Mouse (Mus musculus): Measurements from ENCODE around the gene Ccdc169. TPM values are rescaled to one million over a fixed set of nuclear protein-coding genes. Genes with fewer than 3 reads are reported as not detected.
A peak's percentile ranks its signal among the peaks of the same experiment; 100 is the strongest.

Gene Ccdc169
- polyA plus RNA-seq, 1 experiment from 2014 or later: not detected

DNA sequence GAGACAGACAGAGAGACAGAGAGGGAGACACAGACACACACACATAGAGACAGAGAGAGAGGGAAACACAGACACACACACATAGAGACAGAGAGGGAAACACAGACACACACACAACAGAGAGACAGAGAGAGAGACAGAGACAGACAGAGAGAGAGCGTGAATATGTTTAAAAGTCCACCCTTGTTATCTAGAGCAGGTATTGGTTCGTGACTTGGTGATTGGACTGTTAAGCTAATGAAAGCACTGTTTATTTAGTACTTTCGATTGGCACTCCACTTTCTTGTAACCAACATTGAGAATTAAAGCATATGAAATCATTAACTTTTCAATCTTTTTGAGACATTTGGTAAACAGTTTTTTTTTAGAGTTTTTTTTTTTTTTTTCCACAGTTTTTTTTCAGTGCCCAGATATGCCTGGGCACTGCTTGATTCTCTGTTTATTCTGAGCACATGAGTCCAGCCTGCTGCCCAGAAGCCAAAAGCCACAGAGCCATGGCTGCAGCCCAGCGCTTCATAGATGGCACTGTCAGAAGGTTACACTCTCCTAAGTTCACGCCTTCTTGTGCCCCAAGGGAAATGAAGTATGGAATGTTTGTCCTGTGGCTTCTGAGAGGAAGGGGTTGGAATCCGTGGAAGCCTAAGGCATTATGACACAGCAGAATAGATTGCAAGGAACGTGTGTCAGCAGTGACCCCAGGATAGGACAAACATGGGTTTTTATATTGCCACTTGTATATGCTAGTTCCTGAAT is 22.6 kb upstream of the Ccdc169 start:
- 79% methylated on average over 7 of the region's 7 CpGs for WGBS
- DNase-seq (ENCODE audit: low spot score): no peak
- Histone ChIP-seq H3K27ac (ENCODE audit: low read depth, low read length) (no peak overlapping the region), H3K9ac (ENCODE audit: low read length) (no peak overlapping the region), H3K4me3 (ENCODE audit: low read depth, low read length) (no peak overlapping the region), H3K36me3 (ENCODE audit: control insufficient read depth, insufficient read depth, low read length) (peaks cover 30% of the 10 kb centered on the region), H3K4me1 (ENCODE audit: control insufficient read depth, insufficient read depth, low read length) (peaks cover 9% of the 10 kb centered on the region), H3K9me3 (replicated peaks; ENCODE audit: control insufficient read depth, low read length) (no peaks in the 10 kb centered on the region), H3K27me3 (replicated peaks; ENCODE audit: control insufficient read depth, insufficient read depth, low read length) (no peaks in the 10 kb centered on the region), H3K4me2 (ENCODE audit: low read length) (no peak overlapping the region)
- no peak for ATAC-seq

DNA sequence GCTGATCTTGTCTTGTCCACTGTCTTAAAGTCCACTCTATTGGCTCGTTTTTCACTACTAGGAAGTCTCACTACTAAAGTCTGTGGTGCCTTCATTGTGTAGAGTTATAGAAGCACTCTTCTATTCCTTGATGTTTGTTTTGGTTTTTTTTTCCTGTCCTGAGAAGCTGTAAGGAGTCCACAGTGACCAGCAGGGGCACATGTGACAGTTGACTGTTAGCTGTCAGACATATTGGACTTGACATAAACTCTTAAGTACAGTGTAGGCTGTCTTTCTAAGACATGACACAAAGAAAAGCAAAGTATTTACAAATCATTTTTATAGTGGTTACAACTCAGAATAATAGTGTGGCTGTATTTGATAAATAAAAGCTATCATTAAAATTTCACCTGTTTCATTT is 22.1 kb upstream of the Ccdc169 start:
- peaks cover 34% of the 10 kb centered on the region for H3K36me3 ChIP-seq (ENCODE audit: control insufficient read depth, insufficient read depth, low read length)
- H3K4me1 ChIP-seq (ENCODE audit: control insufficient read depth, insufficient read depth, low read length): peaks cover 9% of the 10 kb centered on the region
- H3K27ac ChIP-seq (ENCODE audit: low read depth, low read length): no peak overlapping the region
- 66% methylated on average over 1 of the region's 1 CpGs for WGBS
- DNase-seq (ENCODE audit: low spot score) (no peak), ATAC-seq (no peak)
- H3K9ac ChIP-seq (ENCODE audit: low read length): no peak overlapping the region
- no peak overlapping the region for H3K4me3 ChIP-seq (ENCODE audit: low read depth, low read length)
- no peaks in the 10 kb centered on the region for H3K9me3 ChIP-seq (replicated peaks; ENCODE audit: control insufficient read depth, low read length)
- H3K4me2 ChIP-seq (ENCODE audit: low read length): no peak overlapping the region
- no peaks in the 10 kb centered on the region for H3K27me3 ChIP-seq (replicated peaks; ENCODE audit: control insufficient read depth, insufficient read depth, low read length)

DNA sequence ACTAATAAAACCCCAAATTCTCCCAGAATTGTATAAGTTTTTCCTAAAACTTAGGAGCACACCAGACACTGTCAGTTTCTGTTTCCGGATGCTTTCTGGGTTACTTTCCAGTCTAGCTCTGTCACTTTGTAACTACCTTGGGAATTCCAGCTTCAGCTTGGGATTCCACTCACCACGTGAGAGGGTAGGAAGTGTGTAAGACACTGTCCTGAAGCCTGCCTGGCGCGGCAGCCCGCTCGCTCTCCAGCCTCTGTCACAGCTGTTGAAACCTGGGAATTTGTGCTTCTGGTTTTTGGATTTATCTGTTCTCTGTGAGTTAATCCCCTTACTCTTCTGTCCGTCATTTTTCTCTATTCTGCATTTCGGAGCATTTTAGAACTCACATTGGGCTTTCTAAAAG is 21.1 kb upstream of the Ccdc169 start:
- Histone ChIP-seq H3K4me2 (ENCODE audit: low read length) (no peak overlapping the region), H3K4me1 (ENCODE audit: control insufficient read depth, insufficient read depth, low read length) (peaks cover 9% of the 10 kb centered on the region), H3K9ac (ENCODE audit: low read length) (no peak overlapping the region), H3K36me3 (ENCODE audit: control insufficient read depth, insufficient read depth, low read length) (peaks cover 42% of the 10 kb centered on the region), H3K9me3 (replicated peaks; ENCODE audit: control insufficient read depth, low read length) (no peaks in the 10 kb centered on the region), H3K4me3 (ENCODE audit: low read depth, low read length) (no peak overlapping the region), H3K27ac (ENCODE audit: low read depth, low read length) (no peak overlapping the region), H3K27me3 (replicated peaks; ENCODE audit: control insufficient read depth, insufficient read depth, low read length) (no peaks in the 10 kb centered on the region)
- no peak for DNase-seq (ENCODE audit: low spot score)
- 92% methylated on average over 8 of the region's 8 CpGs for WGBS
- ATAC-seq: no peak

DNA sequence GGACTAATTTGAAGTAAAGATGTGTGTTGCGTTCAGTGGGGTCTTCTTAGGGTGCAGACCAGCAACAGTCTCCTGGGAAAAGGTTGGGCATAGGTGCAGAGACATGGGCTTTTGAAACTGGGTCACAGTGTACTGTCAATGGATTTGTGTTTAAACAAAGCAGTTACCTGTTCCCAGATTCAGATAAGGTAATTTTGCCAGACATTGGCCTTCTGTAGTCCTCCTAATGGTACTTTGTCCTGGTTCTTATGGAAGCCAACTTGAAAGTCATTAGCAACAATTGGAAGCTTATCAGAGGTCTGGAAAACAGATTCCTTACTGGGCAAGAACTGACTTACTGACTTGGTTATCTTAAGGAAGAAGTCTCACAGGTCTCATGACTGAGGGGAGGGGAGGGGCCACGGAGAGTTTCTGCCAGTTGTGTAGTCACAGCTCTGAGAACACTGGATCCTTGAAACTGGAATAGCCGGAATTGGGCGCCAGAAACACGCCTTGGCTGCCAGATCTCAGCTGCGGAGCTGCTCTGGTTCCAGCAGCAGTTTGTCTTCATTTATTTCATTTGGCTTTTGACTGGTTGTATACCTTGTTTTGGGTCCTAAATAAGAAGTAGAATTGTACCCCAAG is 17.8 kb upstream of the Ccdc169 start:
- Histone ChIP-seq H3K4me2 (ENCODE audit: low read length) (no peak overlapping the region), H3K4me1 (ENCODE audit: control insufficient read depth, insufficient read depth, low read length) (peaks cover 2% of the 10 kb centered on the region; the same call in 1 of the 2 replicates), H3K27ac (ENCODE audit: low read depth, low read length) (no peak overlapping the region), H3K9ac (ENCODE audit: low read length) (no peak overlapping the region), H3K9me3 (replicated peaks; ENCODE audit: control insufficient read depth, low read length) (no peaks in the 10 kb centered on the region), H3K27me3 (replicated peaks; ENCODE audit: control insufficient read depth, insufficient read depth, low read length) (no peaks in the 10 kb centered on the region), H3K4me3 (ENCODE audit: low read depth, low read length) (no peak overlapping the region), H3K36me3 (ENCODE audit: control insufficient read depth, insufficient read depth, low read length) (peaks cover 71% of the 10 kb centered on the region)
- WGBS: 92% methylated on average over 6 of the region's 6 CpGs
- DNase-seq (ENCODE audit: low spot score) (no peak), ATAC-seq (no peak)

DNA sequence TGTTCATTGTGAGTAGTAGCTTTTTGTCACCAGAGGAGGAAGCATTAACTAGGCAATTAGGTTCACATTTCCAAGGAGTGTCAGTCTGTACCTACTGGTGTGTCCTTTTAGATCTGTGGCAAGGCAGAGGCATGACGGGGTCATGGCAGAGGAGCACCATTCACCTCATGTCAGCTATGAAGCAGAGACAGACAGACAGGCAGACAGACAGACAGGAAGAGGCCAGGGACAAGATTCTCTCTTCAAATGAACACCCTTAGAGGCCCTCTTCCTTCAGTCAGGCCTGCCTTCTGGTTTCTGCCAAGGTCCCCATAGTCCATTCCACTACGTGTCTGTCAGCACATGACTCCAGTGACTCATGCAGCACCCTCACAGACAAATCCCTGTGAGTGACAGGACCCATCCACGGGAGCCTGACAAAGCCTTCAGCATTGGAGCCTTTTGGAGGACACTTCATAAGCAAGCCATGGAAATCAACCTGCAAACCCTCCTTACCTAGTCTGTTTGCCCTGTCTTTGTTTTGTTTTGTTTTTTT is 14.7 kb upstream of the Ccdc169 start:
- WGBS: 87% methylated on average over 3 of the region's 3 CpGs
- no peak overlapping the region for H3K9ac ChIP-seq (ENCODE audit: low read length)

DNA sequence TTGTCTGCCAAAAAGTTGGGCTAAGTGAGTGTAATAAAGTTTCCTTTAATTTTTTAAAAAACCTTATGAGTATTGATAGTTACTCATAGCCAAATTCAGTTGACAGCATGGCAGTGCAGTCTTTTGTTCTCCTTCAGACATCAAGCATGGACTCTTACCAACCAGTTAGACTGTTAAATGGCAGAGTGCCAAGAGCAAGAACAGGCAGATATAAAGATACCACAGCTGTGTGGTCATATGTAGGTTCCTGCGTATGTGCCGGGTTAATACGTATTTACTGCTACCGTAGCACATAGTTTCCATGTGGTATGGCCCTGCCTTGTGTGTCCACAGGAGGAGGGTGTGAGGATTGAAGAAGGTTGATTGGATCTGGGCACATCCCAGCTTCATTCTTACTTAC is 14.1 kb upstream of the Ccdc169 start:
- DNase-seq (ENCODE audit: low spot score) (peak; percentile 29), ATAC-seq (no peak; the same call in 1 of the 2 replicates)
- Histone ChIP-seq H3K9me3 (replicated peaks; ENCODE audit: control insufficient read depth, low read length) (no peaks in the 10 kb centered on the region), H3K4me1 (ENCODE audit: control insufficient read depth, insufficient read depth, low read length) (no peaks in the 10 kb centered on the region), H3K27ac (ENCODE audit: low read depth, low read length) (no peak overlapping the region), H3K9ac (ENCODE audit: low read length) (no peak overlapping the region), H3K4me3 (ENCODE audit: low read depth, low read length) (no peak overlapping the region), H3K36me3 (ENCODE audit: control insufficient read depth, insufficient read depth, low read length) (peaks cover 90% of the 10 kb centered on the region), H3K27me3 (replicated peaks; ENCODE audit: control insufficient read depth, insufficient read depth, low read length) (no peaks in the 10 kb centered on the region), H3K4me2 (ENCODE audit: low read length) (no peak overlapping the region)
- WGBS: 90% methylated on average over 4 of the region's 4 CpGs

More for the DNA sequence above, 14.7 kb upstream of the Ccdc169 start:
- ATAC-seq (no peak), DNase-seq (ENCODE audit: low spot score) (no peak)
- Histone ChIP-seq H3K27ac (ENCODE audit: low read depth, low read length) (no peak overlapping the region), H3K36me3 (ENCODE audit: control insufficient read depth, insufficient read depth, low read length) (peaks cover 90% of the 10 kb centered on the region), H3K4me1 (ENCODE audit: control insufficient read depth, insufficient read depth, low read length) (no peaks in the 10 kb centered on the region), H3K4me3 (ENCODE audit: low read depth, low read length) (no peak overlapping the region), H3K27me3 (replicated peaks; ENCODE audit: control insufficient read depth, insufficient read depth, low read length) (no peaks in the 10 kb centered on the region), H3K9me3 (replicated peaks; ENCODE audit: control insufficient read depth, low read length) (no peaks in the 10 kb centered on the region), H3K4me2 (ENCODE audit: low read length) (no peak overlapping the region)

DNA sequence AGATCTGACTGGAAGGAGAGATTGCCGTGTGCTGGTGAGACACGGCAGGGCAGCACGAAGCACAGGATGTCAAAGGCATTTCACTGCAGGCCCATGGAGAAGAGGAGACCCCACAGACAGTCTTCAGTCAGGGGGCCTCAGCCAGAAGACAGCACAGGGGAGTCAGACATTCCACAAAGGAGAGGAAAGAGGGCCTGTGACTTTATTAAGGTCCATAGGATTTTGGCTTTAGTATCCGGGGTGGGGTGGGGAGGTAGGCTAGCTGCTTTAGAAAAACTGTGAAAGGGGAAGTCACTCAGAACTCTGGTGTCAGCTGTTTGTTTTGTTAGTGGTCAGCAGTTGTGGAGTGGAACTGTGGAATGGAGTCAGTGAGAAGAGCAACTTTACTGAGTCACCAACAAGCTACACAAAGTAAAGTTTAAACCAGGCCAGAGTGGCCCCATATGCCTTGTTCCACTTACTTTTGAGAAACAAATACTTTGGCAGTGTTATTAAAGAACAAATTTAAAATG is 7.9 kb upstream of the Ccdc169 start:
- no peak for DNase-seq (ENCODE audit: low spot score)
- peaks cover 86% of the 10 kb centered on the region for H3K36me3 ChIP-seq (ENCODE audit: control insufficient read depth, insufficient read depth, low read length)
- WGBS: 97% methylated on average over 4 of the region's 4 CpGs
- H3K4me1 ChIP-seq (ENCODE audit: control insufficient read depth, insufficient read depth, low read length): no peaks in the 10 kb centered on the region
- H3K27ac ChIP-seq (ENCODE audit: low read depth, low read length): no peak overlapping the region
- H3K27me3 ChIP-seq (replicated peaks; ENCODE audit: control insufficient read depth, insufficient read depth, low read length): no peaks in the 10 kb centered on the region
- no peak overlapping the region for H3K9ac ChIP-seq (ENCODE audit: low read length)
- H3K4me3 ChIP-seq (ENCODE audit: low read depth, low read length): no peak overlapping the region
- H3K4me2 ChIP-seq (ENCODE audit: low read length): no peak overlapping the region
- ATAC-seq: no peak
- H3K9me3 ChIP-seq (replicated peaks; ENCODE audit: control insufficient read depth, low read length): no peaks in the 10 kb centered on the region

DNA sequence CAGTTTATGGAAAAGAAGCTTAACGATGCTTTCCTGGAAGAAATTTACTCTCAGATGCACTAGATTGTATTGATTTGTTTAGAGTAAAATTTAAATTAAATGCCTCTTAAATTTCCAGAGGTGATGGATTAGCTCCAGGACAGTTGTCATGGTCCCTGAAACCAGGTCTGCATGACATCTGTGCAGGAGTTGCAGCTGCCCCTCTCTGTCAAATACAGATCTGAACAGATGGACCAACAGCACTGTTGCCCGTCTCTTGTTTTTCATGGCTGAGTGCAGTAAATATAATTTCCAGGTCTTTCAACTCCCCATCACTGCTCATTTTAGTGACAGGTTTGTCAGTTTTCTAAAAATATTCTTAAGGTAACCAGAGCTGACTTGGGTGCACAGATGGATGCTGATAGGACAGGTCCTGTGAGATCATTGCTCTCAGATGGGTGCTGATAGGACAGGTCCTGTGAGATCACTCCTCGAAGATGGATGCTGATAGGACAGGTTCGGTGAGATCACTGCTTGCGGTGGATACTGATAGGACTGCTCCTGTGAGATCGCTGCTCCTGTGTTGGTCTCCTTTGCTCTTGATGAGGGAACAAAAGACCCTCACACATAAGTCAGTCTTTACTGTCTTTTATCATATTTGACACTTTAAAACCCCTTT is 5.4 kb upstream of the Ccdc169 start:
- Histone ChIP-seq H3K9me3 (replicated peaks; ENCODE audit: control insufficient read depth, low read length) (no peaks in the 10 kb centered on the region), H3K27ac (ENCODE audit: low read depth, low read length) (no peak overlapping the region), H3K4me1 (ENCODE audit: control insufficient read depth, insufficient read depth, low read length) (no peaks in the 10 kb centered on the region), H3K27me3 (replicated peaks; ENCODE audit: control insufficient read depth, insufficient read depth, low read length) (no peaks in the 10 kb centered on the region), H3K4me2 (ENCODE audit: low read length) (no peak overlapping the region), H3K9ac (ENCODE audit: low read length) (no peak overlapping the region), H3K36me3 (ENCODE audit: control insufficient read depth, insufficient read depth, low read length) (peaks cover 84% of the 10 kb centered on the region), H3K4me3 (ENCODE audit: low read depth, low read length) (no peak overlapping the region)
- ATAC-seq (no peak), DNase-seq (ENCODE audit: low spot score) (no peak)
- WGBS: 92% methylated on average over 6 of the region's 6 CpGs
